Mouse (Mus musculus) G1E (cell line): ENCODE results near the gene Fam169b.

Experiments used
- CTCF ChIP-seq: IDR thresholded peaks from 2 replicates; pipeline ENCODE4 v1.5.1; 2012; ENCODE audit warnings: low read depth, low read length, inconsistent platforms, mixed read lengths
- GATA1 ChIP-seq: IDR thresholded peaks from 2 replicates; pipeline ENCODE4 v1.6.1; 2012; ENCODE audit warnings: borderline replicate concordance, low read length, inconsistent platforms, mixed read lengths
- GATA2 ChIP-seq: IDR thresholded peaks from 2 replicates; pipeline ENCODE4 v1.6.1; 2012; ENCODE audit warnings: low read depth, low read length, inconsistent platforms, borderline replicate concordance
- TAL1 ChIP-seq: conservative IDR thresholded peaks from 2 replicates; pipeline ENCODE4 v1.6.1; 2012; ENCODE audit warnings: low read depth, low read length, inconsistent platforms, mixed read lengths

DNA sequence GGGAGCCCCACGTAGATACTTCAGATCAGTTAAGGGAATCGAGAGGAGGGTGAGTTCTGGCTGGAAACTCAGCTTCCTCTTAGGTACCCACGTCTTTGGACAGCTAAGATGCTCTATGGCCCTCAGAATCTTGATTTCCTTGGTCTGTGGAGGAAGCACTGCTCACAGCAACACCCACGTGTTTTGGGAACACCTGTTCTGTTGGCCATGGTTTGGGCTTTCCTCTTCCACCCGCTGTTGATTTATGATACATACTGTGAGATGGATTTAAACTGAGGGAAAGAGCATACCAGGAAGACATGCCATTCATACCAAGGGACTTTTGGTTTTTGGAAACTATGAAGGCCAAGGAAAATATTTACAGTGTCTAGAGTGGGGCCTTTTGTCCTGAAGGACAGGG is 38.8 kb downstream of the Fam169b start:
- no peak for TF ChIP-seq GATA2
- TF ChIP-seq CTCF: no peak
- TF ChIP-seq TAL1: no peak
- no peak for TF ChIP-seq GATA1
